Comparison of ENCODE assay signal across 24 mouse cellular contexts in the genomic region with DNA sequence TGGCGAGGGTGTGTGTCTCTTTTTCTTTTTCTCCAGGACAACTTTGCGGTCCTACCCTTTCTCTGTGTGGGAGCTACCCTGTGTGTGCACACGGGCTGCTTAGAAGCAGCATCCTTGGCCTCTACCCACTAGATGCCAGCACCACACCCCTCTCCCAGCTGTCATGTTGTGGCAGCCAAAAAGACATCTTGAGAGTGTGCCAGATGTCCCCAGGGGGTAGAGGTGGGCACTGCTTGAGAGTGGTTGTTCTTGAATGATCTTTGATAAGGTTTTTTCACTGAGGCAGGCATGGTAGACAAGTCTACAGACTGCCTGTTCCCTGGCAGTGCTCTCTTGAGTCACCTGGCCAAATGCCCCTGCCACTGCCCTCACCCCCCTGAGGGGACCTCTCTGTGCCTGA. TPM values are rescaled to one million over a fixed set of nuclear protein-coding genes. Genes with fewer than 3 reads are reported as not detected.
DNase-seq lines count a peak whose midpoint lies in the region; ATAC-seq and TF ChIP-seq lines count a peak whose summit lies in the region.
"Had no signal": no experiment of that assay in that cellular context is flagged by ENCODE, and none has a peak within 500 bp of the region (broad histone marks: within the 10 kb centered on the region; RNA-seq: fewer than 3 reads in every experiment).

No protein-coding gene starts in this region.

- WGBS in hindbrain, embryonic 16.5 days, result 63% methylated on average over 3 of the region's 3 CpGs
- 71% methylated on average over 3 of the region's 3 CpGs for WGBS in hindbrain, embryonic 13.5 days
- 78% methylated on average over 3 of the region's 3 CpGs for WGBS in midbrain, postnatal 0 days
- WGBS in midbrain, embryonic 13.5 days, result 75% methylated on average over 3 of the region's 3 CpGs

- H3K27me3 ChIP-seq in hindbrain, embryonic 16.5 days (replicated peaks; ENCODE audit: control insufficient read depth, insufficient read depth, low read length), result peaks cover 48% of the 10 kb centered on the region
- H3K27me3 ChIP-seq in hindbrain, embryonic 13.5 days, result peaks cover 81% of the 10 kb centered on the region
- H3K27me3 ChIP-seq in midbrain, postnatal 0 days (ENCODE audit: insufficient read depth, low read length), result peaks cover 49% of the 10 kb centered on the region
- peaks cover 76% of the 10 kb centered on the region for H3K27me3 ChIP-seq in midbrain, embryonic 13.5 days

- TF ChIP-seq CTCF in midbrain, postnatal 0 days (IDR thresholded peaks at IDR 0.05), result no peak

- ATAC-seq in cerebellum, adult (ENCODE audit: insufficient number of reproducible peaks, low FRiP score, low TSS enrichment), result no peak
- ATAC-seq in hindbrain, embryonic 16.5 days, result 0 out of 2 replicates have a peak, but pooled peaks have one; percentile 31
- ATAC-seq in hindbrain, embryonic 13.5 days (ENCODE audit: low FRiP score), result no peak
- ATAC-seq in midbrain, postnatal 0 days (ENCODE audit: low FRiP score), result no peak
- no peak for ATAC-seq in midbrain, embryonic 13.5 days
- ATAC-seq: forebrain, embryonic 15.5 days; intestine, embryonic 15.5 days had no signal

- no peaks in the 10 kb centered on the region for H3K9me3 ChIP-seq in hindbrain, embryonic 16.5 days (ENCODE audit: control insufficient read depth, low read length)
- no peaks in the 10 kb centered on the region for H3K9me3 ChIP-seq in hindbrain, embryonic 13.5 days
- no peaks in the 10 kb centered on the region for H3K9me3 ChIP-seq in midbrain, postnatal 0 days (ENCODE audit: low read length)
- no peaks in the 10 kb centered on the region for H3K9me3 ChIP-seq in midbrain, embryonic 13.5 days
- H3K9me3 ChIP-seq: embryonic facial prominence, embryonic 15.5 days; forebrain, embryonic 10.5 days; forebrain, embryonic 15.5 days; heart, embryonic 12.5 days; intestine, embryonic 15.5 days had no signal

- peaks cover 26% of the 10 kb centered on the region for H3K4me1 ChIP-seq in hindbrain, embryonic 16.5 days (ENCODE audit: control insufficient read depth, insufficient read depth, low read depth, low read length)
- peaks cover 40% of the 10 kb centered on the region for H3K4me1 ChIP-seq in hindbrain, embryonic 13.5 days (replicated peaks)
- peaks cover 6% of the 10 kb centered on the region; the same call in 1 of the 2 replicates for H3K4me1 ChIP-seq in midbrain, postnatal 0 days (ENCODE audit: insufficient read depth, low read length)
- peaks cover 29% of the 10 kb centered on the region for H3K4me1 ChIP-seq in midbrain, embryonic 13.5 days (replicated peaks)

- no peak overlapping the region for H3K9ac ChIP-seq in hindbrain, embryonic 16.5 days (ENCODE audit: low read depth, low read length)
- no peak overlapping the region for H3K9ac ChIP-seq in hindbrain, embryonic 13.5 days
- H3K9ac ChIP-seq in midbrain, postnatal 0 days (replicated peaks; ENCODE audit: low read length, poor library complexity, severe bottlenecking), result no peak overlapping the region
- H3K9ac ChIP-seq in midbrain, embryonic 13.5 days (replicated peaks), result no peak overlapping the region
- H3K9ac ChIP-seq: embryonic facial prominence, embryonic 15.5 days; forebrain, embryonic 15.5 days; heart, embryonic 12.5 days; intestine, embryonic 15.5 days had no signal

- DNase-seq in cerebellum, adult 9-10 months, result peak; percentile 26
- peak; percentile 57 for DNase-seq in midbrain, postnatal 0 days (ENCODE audit: low spot score)
- DNase-seq in gastrocnemius, postnatal 25 days, result no peak
- DNase-seq: adrenal gland, adult 8-10 months; adrenal gland, postnatal 36 days; embryo, embryonic 11 days; gastrocnemius, postnatal 14 days; kidney, adult 18-20 months had no signal

- H3K4me3 ChIP-seq in hindbrain, embryonic 16.5 days (ENCODE audit: low read length), result no peak overlapping the region
- H3K4me3 ChIP-seq in hindbrain, embryonic 13.5 days, result no peak overlapping the region
- no peak overlapping the region for H3K4me3 ChIP-seq in midbrain, postnatal 0 days (ENCODE audit: low read depth, low read length)
- no peak overlapping the region for H3K4me3 ChIP-seq in midbrain, embryonic 13.5 days (replicated peaks)
- H3K4me3 ChIP-seq: embryonic facial prominence, embryonic 15.5 days; erythroblast, embryonic 14.5 days; forebrain, embryonic 10.5 days; forebrain, embryonic 15.5 days; heart, embryonic 12.5 days; intestine, embryonic 15.5 days had no signal

- no peak overlapping the region for H3K4me2 ChIP-seq in hindbrain, embryonic 16.5 days (ENCODE audit: low read length)
- no peak overlapping the region for H3K4me2 ChIP-seq in hindbrain, embryonic 13.5 days
- no peak overlapping the region for H3K4me2 ChIP-seq in midbrain, postnatal 0 days (ENCODE audit: low read depth, low read length, poor library complexity, severe bottlenecking)
- H3K4me2 ChIP-seq in midbrain, embryonic 13.5 days (replicated peaks), result no peak overlapping the region
- H3K4me2 ChIP-seq: embryonic facial prominence, embryonic 15.5 days; forebrain, embryonic 15.5 days; heart, embryonic 12.5 days; intestine, embryonic 15.5 days had no signal

- no peak overlapping the region for H3K27ac ChIP-seq in hindbrain, embryonic 16.5 days (ENCODE audit: low read depth, low read length)
- no peak overlapping the region for H3K27ac ChIP-seq in hindbrain, embryonic 13.5 days
- H3K27ac ChIP-seq in midbrain, postnatal 0 days (ENCODE audit: low read depth, low read length), result no peak overlapping the region
- H3K27ac ChIP-seq in midbrain, embryonic 13.5 days, result no peak overlapping the region
- H3K27ac ChIP-seq: embryonic facial prominence, embryonic 15.5 days; forebrain, embryonic 10.5 days; forebrain, embryonic 15.5 days; intestine, embryonic 15.5 days had no signal

- H3K36me3 ChIP-seq in hindbrain, embryonic 16.5 days (ENCODE audit: control insufficient read depth, insufficient read depth, low read length), result no peaks in the 10 kb centered on the region
- H3K36me3 ChIP-seq in hindbrain, embryonic 13.5 days, result no peaks in the 10 kb centered on the region
- H3K36me3 ChIP-seq in midbrain, postnatal 0 days (ENCODE audit: insufficient read depth, low read length), result no peaks in the 10 kb centered on the region
- H3K36me3 ChIP-seq in midbrain, embryonic 13.5 days, result no peaks in the 10 kb centered on the region
- H3K36me3 ChIP-seq: embryonic facial prominence, embryonic 15.5 days; forebrain, embryonic 10.5 days; forebrain, embryonic 15.5 days; heart, embryonic 12.5 days; intestine, embryonic 15.5 days had no signal

RNA-seq across cellular contexts. Expression of gene Grid2ip, which starts 10.8 kb away (rescaled TPM):
- polyA plus RNA-seq in hindbrain, embryonic 16.5 days (2015; fragmentation: Nextera tagmentation; extraction: Ambion mirVana), result 0.42 and 0.51 TPM in 2 replicates
- 0.45 and 0.47 TPM in 2 replicates for polyA plus RNA-seq in hindbrain, embryonic 13.5 days (2015; fragmentation: Nextera tagmentation; extraction: Ambion mirVana)
- 2.3 and 2.8 TPM in 2 replicates for total RNA-seq in midbrain, postnatal 0 days (2014; rRNA removed)
- 0.33 and 0.60 TPM in 2 replicates for polyA plus RNA-seq in midbrain, postnatal 0 days (2015; fragmentation: Nextera tagmentation; extraction: Ambion mirVana)
- 0.19 and 0.36 TPM in 2 replicates for polyA plus RNA-seq in midbrain, embryonic 13.5 days (2015; fragmentation: Nextera tagmentation; extraction: Ambion mirVana)
- not detected for total RNA-seq in gastrocnemius, postnatal 25 days (2021)
- total RNA-seq: CH12.LX; common myeloid progenitor, adult 5-6 weeks; gastrocnemius, adult 18-20 months; gastrocnemius, postnatal 14 days; granulocyte monocyte progenitor cell, adult 5-6 weeks; heart, adult 8-10 months; heart, postnatal 25 days had no signal
- polyA plus RNA-seq: erythroblast, embryonic 14.5 days had no signal

RNA-seq across cellular contexts. Expression of gene Kdelr2, which starts 35.7 kb away (rescaled TPM):
- 123 and 138 TPM in 2 replicates for polyA plus RNA-seq in hindbrain, embryonic 16.5 days (2015; fragmentation: Nextera tagmentation; extraction: Ambion mirVana)
- polyA plus RNA-seq in hindbrain, embryonic 13.5 days (2015; fragmentation: Nextera tagmentation; extraction: Ambion mirVana), result 150 TPM in 2 replicates
- total RNA-seq in midbrain, postnatal 0 days (2014; rRNA removed), result 82.4 and 97.3 TPM in 2 replicates
- polyA plus RNA-seq in midbrain, postnatal 0 days (2015; fragmentation: Nextera tagmentation; extraction: Ambion mirVana), result 128 and 138 TPM in 2 replicates
- polyA plus RNA-seq in midbrain, embryonic 13.5 days (2015; fragmentation: Nextera tagmentation; extraction: Ambion mirVana), result 138 and 141 TPM in 2 replicates
- 10 to 100 TPM; 34.1 to 40.0 TPM for total RNA-seq in gastrocnemius, postnatal 25 days (2021)

RNA-seq across cellular contexts. Expression of gene Zdhhc4, which starts 38.9 kb away (rescaled TPM):
- 75.9 and 77.0 TPM in 2 replicates for polyA plus RNA-seq in hindbrain, embryonic 16.5 days (2015; fragmentation: Nextera tagmentation; extraction: Ambion mirVana)
- 75.4 and 82.7 TPM in 2 replicates for polyA plus RNA-seq in hindbrain, embryonic 13.5 days (2015; fragmentation: Nextera tagmentation; extraction: Ambion mirVana)
- total RNA-seq in midbrain, postnatal 0 days (2014; rRNA removed), result 70.8 and 93.0 TPM in 2 replicates
- polyA plus RNA-seq in midbrain, postnatal 0 days (2015; fragmentation: Nextera tagmentation; extraction: Ambion mirVana), result 94.5 and 96.9 TPM in 2 replicates
- 77.1 and 83.8 TPM in 2 replicates for polyA plus RNA-seq in midbrain, embryonic 13.5 days (2015; fragmentation: Nextera tagmentation; extraction: Ambion mirVana)
- 10 to 100 TPM; 32.1 to 33.0 TPM for total RNA-seq in gastrocnemius, postnatal 25 days (2021)

RNA-seq across cellular contexts. Expression of gene E130309D02Rik, which starts 52.8 kb away (rescaled TPM):
- polyA plus RNA-seq in hindbrain, embryonic 16.5 days (2015; fragmentation: Nextera tagmentation; extraction: Ambion mirVana), result 24.9 and 28.2 TPM in 2 replicates
- polyA plus RNA-seq in hindbrain, embryonic 13.5 days (2015; fragmentation: Nextera tagmentation; extraction: Ambion mirVana), result 34.8 and 36.2 TPM in 2 replicates
- total RNA-seq in midbrain, postnatal 0 days (2014; rRNA removed), result 28.9 and 34.0 TPM in 2 replicates
- 18.3 and 19.6 TPM in 2 replicates for polyA plus RNA-seq in midbrain, postnatal 0 days (2015; fragmentation: Nextera tagmentation; extraction: Ambion mirVana)
- 38.5 and 43.4 TPM in 2 replicates for polyA plus RNA-seq in midbrain, embryonic 13.5 days (2015; fragmentation: Nextera tagmentation; extraction: Ambion mirVana)
- total RNA-seq in gastrocnemius, postnatal 25 days (2021), result 10 to 100 TPM in 1 of 2 experiments, 1 to 10 TPM in 1; 8.1 to 11.2 TPM
